Mouse (Mus musculus): ENCODE measurements at regions not wholly inside any gene's neighbourhood (a gene's known extent, or its start where the extent isn't known, plus 50 kb on each side); places are given as distances from the start of the nearest gene placed in this dataset.
"Not testable (repeated sequence)": the region's sequence is repeated elsewhere in the genome, so short reads cannot be mapped to it uniquely, and the experiment has no call there.

DNA sequence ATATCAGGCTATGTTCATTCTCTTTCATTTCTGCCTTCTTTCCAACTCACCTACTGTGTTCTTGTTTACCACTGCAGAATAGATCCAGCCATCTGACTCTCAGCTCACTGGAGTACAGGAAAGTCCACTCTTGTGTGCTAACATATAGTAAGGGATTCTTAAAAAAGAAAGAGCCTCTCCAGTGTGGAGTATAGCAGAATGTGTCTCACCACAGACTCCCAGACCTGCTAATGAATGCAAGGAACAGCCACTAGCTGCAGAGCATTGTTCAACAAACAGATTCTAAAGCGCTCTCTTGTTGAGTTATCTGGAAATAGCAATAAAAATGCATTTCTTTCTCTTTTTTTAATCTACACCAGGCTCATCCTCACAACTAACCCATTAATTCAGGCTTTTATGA lies 91.1 kb upstream of the Gap43 start:
- 98% methylated on average over 1 of the region's 1 CpGs for WGBS
- TF ChIP-seq CTCF (IDR thresholded peaks at IDR 0.05; ENCODE audit: borderline replicate concordance, insufficient read depth, low read depth, low read length): no peak
- TF ChIP-seq POLR2A (IDR thresholded peaks at IDR 0.05; ENCODE audit: borderline replicate concordance, insufficient read depth, low read length): no peak
- no peaks in the 10 kb centered on the region for H3K27me3 ChIP-seq (ENCODE audit: control insufficient read depth, insufficient read depth, low read length)
- no peak overlapping the region for H3K4me3 ChIP-seq (replicated peaks; ENCODE audit: insufficient read depth, low read depth, low read length)
- no peaks in the 10 kb centered on the region for H3K4me1 ChIP-seq (ENCODE audit: control insufficient read depth, insufficient read depth, low read length)
- DNase-seq: no peak
- no peak overlapping the region for H3K27ac ChIP-seq (ENCODE audit: insufficient read depth, low read length)

DNA sequence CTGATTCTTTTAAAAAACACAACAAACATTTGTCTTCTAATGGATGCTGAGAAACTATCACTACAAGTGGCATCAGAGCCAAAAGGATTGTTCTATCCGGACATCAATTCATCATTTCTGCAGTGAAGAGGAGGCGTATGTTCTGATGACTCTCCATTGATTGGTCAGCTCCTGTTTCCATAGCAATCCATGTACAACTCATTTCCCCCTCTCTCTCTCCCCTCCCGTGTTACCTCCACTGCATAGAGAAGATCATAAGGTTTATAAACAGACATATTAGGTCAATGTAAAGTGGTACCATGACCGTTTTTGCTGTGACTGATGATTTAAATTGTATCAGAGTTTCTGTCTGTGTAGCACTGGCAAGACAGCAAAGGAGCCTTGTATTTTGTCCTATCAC lies 76.2 kb upstream of the Gap43 start:
- H3K27ac ChIP-seq (ENCODE audit: insufficient read depth, low read length): no peak overlapping the region
- 74% methylated on average over 4 of the region's 4 CpGs for WGBS
- TF ChIP-seq CTCF (IDR thresholded peaks at IDR 0.05; ENCODE audit: borderline replicate concordance, insufficient read depth, low read depth, low read length) (no peak), POLR2A (IDR thresholded peaks at IDR 0.05; ENCODE audit: borderline replicate concordance, insufficient read depth, low read length) (no peak)
- no peaks in the 10 kb centered on the region for H3K4me1 ChIP-seq (ENCODE audit: control insufficient read depth, insufficient read depth, low read length)
- no peaks in the 10 kb centered on the region for H3K27me3 ChIP-seq (ENCODE audit: control insufficient read depth, insufficient read depth, low read length)
- no peak overlapping the region for H3K4me3 ChIP-seq (replicated peaks; ENCODE audit: insufficient read depth, low read depth, low read length)
- DNase-seq: no peak

- H3K4me1 ChIP-seq (ENCODE audit: control insufficient read depth, insufficient read depth, low read length); H3K4me3 ChIP-seq (replicated peaks; ENCODE audit: insufficient read depth, low read depth, low read length); DNase-seq; H3K27ac ChIP-seq (ENCODE audit: insufficient read depth, low read length); H3K27me3 ChIP-seq (ENCODE audit: control insufficient read depth, insufficient read depth, low read length): not testable (repeated sequence)
Observed at GRCm38 (mm10) chr16:42412031-42412430, 71.6 kb upstream of the Gap43 start.

DNA sequence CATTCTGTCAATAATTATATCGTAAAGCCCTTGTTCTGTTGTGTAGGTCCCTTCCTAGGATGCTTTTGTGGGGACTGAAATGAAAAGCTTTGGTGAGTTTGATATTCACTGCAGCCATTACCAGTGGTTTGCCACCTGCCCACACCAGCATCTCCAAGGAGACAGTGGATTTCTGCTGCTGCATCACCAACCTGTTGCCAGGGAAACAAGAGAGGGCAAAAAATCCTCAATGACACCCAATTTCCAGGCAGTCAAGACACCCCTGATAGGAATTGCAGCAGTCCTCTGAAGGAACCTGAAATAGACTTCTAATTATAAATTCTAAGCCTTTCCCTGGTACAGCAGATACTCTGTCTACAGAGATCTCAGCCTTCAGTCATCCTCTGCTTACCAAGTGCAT lies 56.1 kb upstream of the Gap43 start:
- no peaks in the 10 kb centered on the region for H3K27me3 ChIP-seq (ENCODE audit: control insufficient read depth, insufficient read depth, low read length)

More for the DNA sequence above, 56.1 kb upstream of the Gap43 start:
- TF ChIP-seq POLR2A (IDR thresholded peaks at IDR 0.05; ENCODE audit: borderline replicate concordance, insufficient read depth, low read length) (no peak), CTCF (IDR thresholded peaks at IDR 0.05; ENCODE audit: borderline replicate concordance, insufficient read depth, low read depth, low read length) (no peak)
- Histone ChIP-seq H3K4me1 (ENCODE audit: control insufficient read depth, insufficient read depth, low read length) (no peaks in the 10 kb centered on the region), H3K27ac (ENCODE audit: insufficient read depth, low read length) (no peak overlapping the region), H3K4me3 (replicated peaks; ENCODE audit: insufficient read depth, low read depth, low read length) (no peak overlapping the region)
- WGBS: 55% methylated on average over 1 of the region's 1 CpGs
- DNase-seq: no peak

All from cerebellum, adult 2 months (tissue).